Mouse (Mus musculus): ENCODE measurements around the gene Twf2.

- TF ChIP-seq EP300 (IDR thresholded peaks at IDR 0.05) (no peak), CTCF (IDR thresholded peaks at IDR 0.05) (no peak)
Observed at GRCm38 (mm10) chr9:106206515-106206914, 3.6 kb downstream of the Twf2 start.

Measured in lung, postnatal 0 days (tissue).